Mouse (Mus musculus) intestine, embryonic 14.5 days (tissue): ENCODE measurements around the gene Hoxc5. TPM values are rescaled to one million over a fixed set of nuclear protein-coding genes. Genes with fewer than 3 reads are reported as not detected.
A peak's percentile ranks its signal among the peaks of the same experiment; 100 is the strongest.

ENCODE experiments used
- ATAC-seq: fragments of 200-750 bp; cut with Nextera tagmentation; replicated peaks from 2 replicates; pipeline ENCODE4 v1.8.0; 2017; ENCODE audit warnings: low read depth, moderate number of reproducible peaks, moderate TSS enrichment, moderate library complexity; ENCODE audit not compliant: low FRiP score, low TSS enrichment
- DNase-seq: peaks from one replicate; pipeline ENCODE4 v3.0.0-alpha.2; 2018; ENCODE audit warnings: low spot score
- H3K27ac ChIP-seq: fragments of 300-500 bp; sonication (generic); 2 replicates; pipeline ENCODE4 v1.5.1; 2014; ENCODE audit warnings: low read depth, mild to moderate bottlenecking, control low read depth
- H3K27me3 ChIP-seq: fragments of 300-500 bp; sonication (generic); replicated peaks from 2 replicates; pipeline ENCODE4 v1.6.1; 2014; ENCODE audit warnings: low read length, control low read depth; ENCODE audit not compliant: control insufficient read depth, insufficient read depth
- H3K36me3 ChIP-seq: fragments of 300-500 bp; sonication (generic); 2 replicates; pipeline ENCODE4 v1.6.1; 2014; ENCODE audit warnings: low read length, control low read depth; ENCODE audit not compliant: control insufficient read depth, insufficient read depth
- H3K4me1 ChIP-seq: fragments of 300-500 bp; sonication (generic); replicated peaks from 2 replicates; pipeline ENCODE4 v1.6.1; 2014; ENCODE audit warnings: low read length, control low read depth, mixed read lengths; ENCODE audit not compliant: control insufficient read depth, insufficient read depth
- H3K4me2 ChIP-seq: fragments of 300-500 bp; sonication (generic); 2 replicates; pipeline ENCODE4 v1.6.1; 2014; ENCODE audit warnings: low read length
- H3K4me3 ChIP-seq: fragments of 300-500 bp; sonication (generic); 2 replicates; pipeline ENCODE4 v1.5.1; 2014; ENCODE audit warnings: low read depth, low read length, control low read depth, mixed read lengths
- H3K9ac ChIP-seq: fragments of 300-500 bp; sonication (generic); 2 replicates; pipeline ENCODE4 v1.6.1; 2014; ENCODE audit warnings: mild to moderate bottlenecking, low read length
- H3K9me3 ChIP-seq: fragments of 300-500 bp; sonication (generic); 2 replicates; pipeline ENCODE4 v1.6.1; 2016; ENCODE audit warnings: low read length, control low read depth; ENCODE audit not compliant: control insufficient read depth
- WGBS: fragments of 180-500 bp; shearing (Covaris S2); extraction: QIAGEN DNeasy Blood & Tissue Kit; methylation state at CpG from one replicate; pipeline ENCODE4 v1.1.7; 2014; 5-methylcytosine and 5-hydroxymethylcytosine counted together
- polyA plus RNA-seq: library from polyadenylated mRNA; unstranded; fragments of >200 nt; fragmentation: Nextera tagmentation; extraction: Ambion mirVana; gene quantifications from 2 replicates; pipeline ENCODE4 v1.2.1, GENCODE M21; 2014

Hoxc5 gene
- polyA plus RNA-seq, 1 experiment from 2014 or later = 12.2 TPM

GRCm38 (mm10) chr15:102953561-102953960 lies 13.7 kb upstream of the Hoxc5 start:
- H3K9ac ChIP-seq = no peak overlapping the region
- H3K27ac ChIP-seq = no peak overlapping the region
- no peaks in the 10 kb centered on the region for H3K9me3 ChIP-seq
- DNase-seq (no peak), ATAC-seq (no peak)
- H3K27me3 ChIP-seq = peaks cover 100% of the 10 kb centered on the region
- H3K4me2 ChIP-seq = no peak overlapping the region
- no peak overlapping the region for H3K4me3 ChIP-seq
- H3K4me1 ChIP-seq = no peaks in the 10 kb centered on the region
- no peaks in the 10 kb centered on the region for H3K36me3 ChIP-seq
- WGBS = 6% methylated on average over 6 of the region's 6 CpGs

GRCm38 (mm10) chr15:102954192-102955006 lies 12.8 kb upstream of the Hoxc5 start, which contains the start of gene Hoxc11:
Gene Hoxc11, plus strand, starts transcription at chr15:102954427.
- H3K9me3 ChIP-seq = no peaks in the 10 kb centered on the region
- H3K4me3 ChIP-seq = peak within 1 kb of the TSS; percentile 8; the same call in 1 of the 2 replicates
- no peak within 1 kb of the TSS for H3K4me2 ChIP-seq
- no peak within 1 kb of the TSS for H3K27ac ChIP-seq
- no peaks in the 10 kb centered on the region for H3K36me3 ChIP-seq
- peaks cover 100% of the 10 kb centered on the region for H3K27me3 ChIP-seq
- DNase-seq (peak; percentile 80), ATAC-seq (no peak)
- no peak within 1 kb of the TSS for H3K9ac ChIP-seq
- WGBS = 1% methylated on average over 57 of the region's 57 CpGs
- no peaks in the 10 kb centered on the region for H3K4me1 ChIP-seq

- Histone ChIP-seq H3K9me3 (no peaks in the 10 kb centered on the region), H3K4me2 (no peak overlapping the region), H3K27me3 (peaks cover 100% of the 10 kb centered on the region), H3K27ac (no peak overlapping the region), H3K36me3 (no peaks in the 10 kb centered on the region), H3K4me1 (0 out of 2 replicates have a peak, but pooled peaks cover 1% of the 10 kb centered on the region), H3K4me3 (peak overlapping the region; percentile 8; the same call in 1 of the 2 replicates), H3K9ac (no peak overlapping the region)
- WGBS = 1% methylated on average over 27 of the region's 28 CpGs
- ATAC-seq (no peak), DNase-seq (no peak)
Observed at GRCm38 (mm10) chr15:102955007-102955382, 12.2 kb upstream of the Hoxc5 start.

- H3K4me1 ChIP-seq = peaks cover 4% of the 10 kb centered on the region; the same call in 1 of the 2 replicates
- no peaks in the 10 kb centered on the region for H3K9me3 ChIP-seq
- no peaks in the 10 kb centered on the region for H3K36me3 ChIP-seq
- no peak overlapping the region for H3K27ac ChIP-seq
- H3K27me3 ChIP-seq = peaks cover 100% of the 10 kb centered on the region
- ATAC-seq (no peak), DNase-seq (peak; percentile 77)
- WGBS = 1% methylated on average over 40 of the region's 40 CpGs
- H3K4me2 ChIP-seq = 0 out of 2 replicates have a peak overlapping the region, but pooled peaks have one; percentile 1
- peak overlapping the region; percentile 6; the same call in 1 of the 2 replicates for H3K4me3 ChIP-seq
- 0 out of 2 replicates have a peak overlapping the region, but pooled peaks have one; percentile 13 for H3K9ac ChIP-seq
Observed at GRCm38 (mm10) chr15:102955833-102956640, 11.2 kb upstream of the Hoxc5 start.

- ATAC-seq (no peak), DNase-seq (no peak)
- no peak overlapping the region for H3K9ac ChIP-seq
- 3% methylated on average over 12 of the region's 12 CpGs for WGBS
- H3K4me3 ChIP-seq = no peak overlapping the region
- H3K36me3 ChIP-seq = no peaks in the 10 kb centered on the region
- no peak overlapping the region for H3K4me2 ChIP-seq
- no peaks in the 10 kb centered on the region for H3K9me3 ChIP-seq
- H3K4me1 ChIP-seq = peaks cover 4% of the 10 kb centered on the region; the same call in 1 of the 2 replicates
- H3K27me3 ChIP-seq = peaks cover 100% of the 10 kb centered on the region
- no peak overlapping the region for H3K27ac ChIP-seq
Observed at GRCm38 (mm10) chr15:102956906-102957305, 10.3 kb upstream of the Hoxc5 start.

GRCm38 (mm10) chr15:102959663-102960191 lies 7.5 kb upstream of the Hoxc5 start:
- H3K9ac ChIP-seq = no peak overlapping the region
- peak overlapping the region; percentile 30 for H3K4me2 ChIP-seq
- H3K9me3 ChIP-seq = no peaks in the 10 kb centered on the region
- no peak for ATAC-seq
- H3K4me1 ChIP-seq = peaks cover 4% of the 10 kb centered on the region; the same call in 1 of the 2 replicates
- peaks cover 99% of the 10 kb centered on the region for H3K27me3 ChIP-seq
- no peak for DNase-seq
- no peak overlapping the region; the same call in 1 of the 2 replicates for H3K4me3 ChIP-seq
- WGBS = under 1% methylated on average over 13 of the region's 13 CpGs
- H3K27ac ChIP-seq = no peak overlapping the region
- no peaks in the 10 kb centered on the region for H3K36me3 ChIP-seq

GRCm38 (mm10) chr15:102961728-102962127 lies 5.5 kb upstream of the Hoxc5 start:
- H3K4me2 ChIP-seq = peak overlapping the region; percentile 1
- no peak overlapping the region for H3K4me3 ChIP-seq
- WGBS = 1% methylated on average over 6 of the region's 6 CpGs
- H3K9me3 ChIP-seq = no peaks in the 10 kb centered on the region
- H3K27ac ChIP-seq = no peak overlapping the region
- H3K4me1 ChIP-seq = peaks cover 4% of the 10 kb centered on the region; the same call in 1 of the 2 replicates
- H3K27me3 ChIP-seq = peaks cover 99% of the 10 kb centered on the region
- H3K9ac ChIP-seq = no peak overlapping the region
- H3K36me3 ChIP-seq = no peaks in the 10 kb centered on the region
- DNase-seq = no peak
- no peak for ATAC-seq

GRCm38 (mm10) chr15:102962492-102962891 lies 4.8 kb upstream of the Hoxc5 start:
- Histone ChIP-seq H3K4me2 (peak overlapping the region; percentile 12; the same call in 1 of the 2 replicates), H3K4me1 (peaks cover 4% of the 10 kb centered on the region; the same call in 1 of the 2 replicates), H3K27me3 (peaks cover 99% of the 10 kb centered on the region), H3K36me3 (no peaks in the 10 kb centered on the region), H3K9me3 (no peaks in the 10 kb centered on the region), H3K9ac (no peak overlapping the region), H3K27ac (no peak overlapping the region), H3K4me3 (no peak overlapping the region)
- no peak for ATAC-seq
- peak; percentile 76 for DNase-seq
- 4% methylated on average over 13 of the region's 13 CpGs for WGBS
